Mouse (Mus musculus): Measurements from ENCODE around the gene Golga2.

Gene Golga2

DNA sequence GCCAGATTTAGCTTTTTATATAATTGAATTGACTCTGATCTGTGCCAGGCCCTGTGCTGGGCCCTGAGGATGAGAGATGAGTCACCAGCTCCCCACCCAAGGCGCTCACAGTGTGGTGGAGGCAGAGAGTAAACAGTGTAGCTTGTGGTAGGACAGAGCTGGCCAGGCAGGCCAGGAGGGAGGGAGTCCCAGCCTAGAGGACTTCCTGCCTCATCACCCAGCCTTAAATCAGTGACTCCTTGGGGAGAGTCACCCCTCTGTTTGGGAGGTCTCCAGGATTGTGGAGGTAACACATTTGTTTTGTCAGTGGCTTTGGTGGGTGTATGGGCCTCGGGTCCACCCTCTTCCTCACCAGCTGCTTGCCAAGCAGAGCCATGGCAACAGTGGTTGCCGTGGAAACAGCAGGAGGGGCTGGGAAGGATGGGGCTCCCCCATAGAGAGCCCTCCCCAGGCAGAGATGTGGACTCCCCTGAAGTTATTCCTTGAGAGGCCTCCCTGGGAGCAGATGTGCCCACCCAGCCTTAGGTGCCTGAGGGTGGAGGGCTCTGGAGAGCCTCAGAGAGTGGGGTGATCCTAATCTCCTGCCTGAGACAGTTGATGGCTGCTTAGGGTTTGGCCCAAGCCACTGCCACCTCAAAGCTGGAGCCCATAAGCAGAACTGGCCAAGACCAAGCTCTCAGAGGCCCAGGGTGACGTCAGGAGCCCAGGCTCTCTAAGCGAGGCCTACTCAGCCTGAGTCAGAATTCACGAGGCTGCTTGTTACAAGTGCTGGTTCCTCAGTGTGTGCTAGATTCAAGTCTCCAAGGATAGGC is 55.6 kb downstream of the Golga2 start:
- DNase-seq (ENCODE audit: extremely low spot score, low spot score): no peak

DNA sequence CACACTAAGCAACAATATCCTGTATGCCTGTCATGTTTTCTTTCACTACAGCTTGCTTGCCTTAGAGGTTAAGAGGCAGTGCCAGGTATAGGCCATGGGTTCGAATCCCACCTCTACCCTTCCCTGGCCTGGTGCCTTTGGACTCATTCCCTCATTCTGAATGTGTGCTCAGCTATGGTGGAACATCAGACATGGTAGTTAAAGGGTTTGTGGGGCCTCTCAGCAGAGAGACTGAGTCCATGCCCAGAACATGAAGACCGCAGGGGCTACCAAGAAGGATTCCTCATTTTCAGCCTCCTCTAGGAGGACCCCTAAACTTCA is 56.1 kb downstream of the Golga2 start:
- DNase-seq (ENCODE audit: extremely low spot score, low spot score): no peak

DNA sequence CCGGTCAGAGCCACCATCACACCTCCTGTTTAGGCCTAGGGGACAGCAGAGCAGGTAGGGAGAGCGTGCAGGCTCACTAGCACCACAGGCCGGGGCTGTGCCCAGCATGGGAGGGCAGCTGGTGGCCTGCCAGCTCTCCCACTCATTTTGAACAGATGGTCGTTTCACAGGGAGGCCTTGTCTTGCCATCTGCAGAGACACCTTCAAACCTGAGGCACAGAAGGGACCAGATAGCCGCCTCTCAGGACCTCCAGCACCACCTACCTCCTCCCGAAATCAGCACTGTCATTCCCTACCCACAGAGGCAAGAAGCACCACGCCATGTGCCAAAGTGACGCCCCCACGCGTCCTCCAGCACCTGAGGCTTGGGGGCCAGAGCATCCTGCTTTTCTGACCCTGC is 56.9 kb downstream of the Golga2 start:
- DNase-seq (ENCODE audit: extremely low spot score, low spot score): no peak

DNA sequence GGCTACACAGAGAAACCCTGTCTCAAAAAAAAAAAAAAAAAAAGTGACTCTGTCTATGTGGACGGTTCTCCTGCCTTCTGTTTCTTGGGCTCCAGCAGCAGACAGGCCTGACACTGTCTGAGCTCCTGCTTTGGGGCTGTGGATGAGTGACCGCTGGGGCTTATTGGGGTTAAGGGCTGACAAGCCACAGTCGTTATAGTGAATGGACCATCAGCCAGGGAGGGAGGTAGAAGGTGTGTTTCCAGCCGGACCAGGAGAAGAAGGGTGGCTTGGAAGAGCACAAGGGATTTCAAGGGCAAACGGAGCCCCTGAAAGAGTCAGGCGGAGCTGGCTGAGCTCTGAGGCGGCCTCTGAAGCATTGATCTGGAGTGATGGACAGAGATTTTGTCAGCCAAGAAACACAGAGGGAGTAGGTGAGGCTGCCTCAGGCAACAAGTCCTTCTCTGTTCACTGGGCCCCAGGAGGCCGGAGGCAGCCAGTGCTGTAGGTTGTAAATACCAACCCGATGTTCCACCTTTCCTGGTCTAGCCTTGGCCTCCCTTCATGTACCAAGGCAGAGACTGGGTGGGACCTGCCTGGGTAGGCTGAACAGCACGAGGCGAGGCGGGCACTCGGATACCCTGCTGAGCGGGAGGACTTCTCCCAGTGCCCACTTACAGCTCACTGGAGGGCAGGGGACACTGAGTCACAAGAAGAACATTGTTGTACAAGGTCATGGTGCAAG is 57.6 kb downstream of the Golga2 start:
- DNase-seq (ENCODE audit: extremely low spot score, low spot score): no peak

DNA sequence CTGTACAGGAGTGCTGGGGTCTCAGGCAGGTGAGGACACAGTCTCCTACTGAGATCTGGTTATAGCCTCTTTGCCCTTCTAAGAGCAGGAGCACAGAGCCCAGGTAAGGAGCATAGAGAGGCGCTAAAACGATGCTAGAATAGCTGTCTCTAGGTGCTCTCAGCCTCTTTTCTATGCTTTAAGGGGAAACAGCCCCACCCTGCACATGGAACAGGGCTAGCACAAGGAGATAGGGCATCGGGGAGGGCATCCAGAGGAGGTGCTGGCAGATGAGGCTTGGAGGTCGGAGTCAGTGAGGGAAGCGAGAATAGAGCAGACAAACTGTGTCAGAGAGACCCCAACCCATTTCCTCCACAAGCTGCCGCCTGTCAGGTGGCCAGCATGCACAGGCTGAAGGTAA is 59.8 kb downstream of the Golga2 start:
- no peak for DNase-seq (ENCODE audit: extremely low spot score, low spot score)

DNA sequence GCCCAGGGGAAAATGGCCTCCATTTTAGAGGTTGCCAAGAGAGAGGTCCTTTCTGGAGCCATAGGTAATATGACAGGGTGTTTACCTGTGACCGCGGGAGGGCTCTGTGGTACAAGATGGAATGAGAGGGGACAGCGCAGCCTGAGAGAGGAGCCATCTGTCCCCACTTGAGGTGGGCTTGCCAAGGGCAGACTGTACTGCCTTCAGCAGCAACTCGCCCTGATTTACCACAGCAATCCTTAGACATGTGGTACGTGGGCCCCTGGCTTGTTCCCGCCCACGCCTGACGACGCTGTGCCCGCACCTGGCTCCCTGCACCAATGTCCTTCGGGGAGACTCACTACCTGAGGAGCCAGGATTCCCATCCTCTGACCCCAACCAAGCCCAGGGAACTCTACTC is 61.1 kb downstream of the Golga2 start:
- DNase-seq (ENCODE audit: extremely low spot score, low spot score): no peak

DNA sequence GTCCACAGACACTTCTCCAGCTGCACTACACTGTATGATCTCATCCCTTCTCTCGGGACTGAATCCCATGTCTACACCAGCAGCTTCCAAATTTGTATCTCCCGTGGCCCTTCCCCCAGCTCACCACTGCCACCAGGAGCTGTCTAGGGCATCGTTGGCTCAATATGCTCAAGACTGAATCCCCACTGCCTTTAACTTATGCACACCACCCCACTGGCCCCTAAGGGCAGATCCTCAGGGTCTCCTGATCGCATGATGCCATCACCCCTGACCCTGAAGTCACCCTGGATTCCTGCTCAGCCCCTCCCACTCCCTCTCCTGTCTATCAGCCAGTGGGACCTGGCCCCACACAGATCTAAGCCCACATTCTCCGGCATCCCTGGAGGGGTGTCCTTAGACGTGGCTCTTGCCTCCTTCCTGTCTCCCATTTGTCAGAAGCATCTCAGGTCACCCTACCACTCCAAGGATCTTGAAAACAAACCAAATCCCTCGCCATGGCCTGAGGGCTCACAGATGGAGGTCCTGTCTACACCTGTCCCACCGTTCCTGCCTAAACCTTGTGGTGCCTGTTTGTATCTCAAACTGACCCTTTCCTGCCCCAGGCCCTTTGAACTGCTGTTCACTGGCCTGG is 62.6 kb downstream of the Golga2 start:
- no peak for DNase-seq (ENCODE audit: extremely low spot score, low spot score)

DNA sequence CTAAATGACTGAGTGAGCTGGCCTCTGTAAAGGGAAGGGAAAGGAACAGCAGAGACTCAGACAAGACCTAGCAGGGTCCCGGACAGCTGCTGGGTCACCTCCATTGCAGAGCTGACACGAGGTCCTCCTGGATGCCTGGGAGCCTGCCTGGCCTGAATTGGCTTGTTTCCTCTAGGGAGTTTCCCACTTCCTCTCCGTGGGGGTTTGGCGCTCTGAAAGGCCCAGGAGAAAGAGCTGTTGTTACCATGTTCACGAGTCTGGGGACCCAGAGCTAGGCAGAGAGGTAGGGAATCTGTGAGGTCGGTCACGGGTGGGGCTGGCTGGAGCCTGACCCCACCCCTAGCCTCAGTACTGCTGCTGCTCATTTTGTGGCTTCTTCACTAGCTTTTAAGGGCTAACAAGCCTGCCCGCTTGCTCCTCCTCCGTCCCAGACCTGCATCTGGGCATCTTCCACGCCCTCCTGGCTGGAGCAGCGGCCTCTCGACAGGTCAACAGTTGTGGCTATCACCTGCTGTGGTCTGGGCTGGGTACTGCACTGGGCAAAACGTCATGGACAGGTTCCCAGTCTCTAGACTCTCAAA is 63.4 kb downstream of the Golga2 start:
- DNase-seq (ENCODE audit: extremely low spot score, low spot score): no peak

DNA sequence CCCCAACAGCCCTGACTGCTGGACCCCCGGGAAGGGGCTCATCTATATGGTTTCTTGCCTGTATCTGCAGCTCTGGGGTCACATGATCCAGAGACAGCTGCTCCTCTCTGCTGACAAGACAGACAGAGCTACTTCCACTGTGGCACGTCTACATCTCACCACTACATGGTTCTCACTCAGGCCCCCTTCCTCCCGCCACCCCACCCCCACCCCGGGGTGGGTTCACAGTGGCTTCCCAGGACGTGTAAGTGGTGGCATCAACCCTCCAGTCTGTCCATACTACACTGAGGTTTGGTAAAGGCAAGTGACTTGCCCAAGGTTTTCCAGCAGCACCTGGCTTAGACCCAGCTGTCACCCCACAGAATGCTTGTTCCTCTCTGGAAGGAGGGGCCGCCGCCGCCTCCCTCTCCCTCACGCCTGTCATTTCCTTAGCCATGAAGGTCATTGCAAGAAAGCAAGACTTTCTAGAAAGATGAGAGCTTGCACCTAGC is 64.3 kb downstream of the Golga2 start:
- DNase-seq (ENCODE audit: extremely low spot score, low spot score): no peak

DNA sequence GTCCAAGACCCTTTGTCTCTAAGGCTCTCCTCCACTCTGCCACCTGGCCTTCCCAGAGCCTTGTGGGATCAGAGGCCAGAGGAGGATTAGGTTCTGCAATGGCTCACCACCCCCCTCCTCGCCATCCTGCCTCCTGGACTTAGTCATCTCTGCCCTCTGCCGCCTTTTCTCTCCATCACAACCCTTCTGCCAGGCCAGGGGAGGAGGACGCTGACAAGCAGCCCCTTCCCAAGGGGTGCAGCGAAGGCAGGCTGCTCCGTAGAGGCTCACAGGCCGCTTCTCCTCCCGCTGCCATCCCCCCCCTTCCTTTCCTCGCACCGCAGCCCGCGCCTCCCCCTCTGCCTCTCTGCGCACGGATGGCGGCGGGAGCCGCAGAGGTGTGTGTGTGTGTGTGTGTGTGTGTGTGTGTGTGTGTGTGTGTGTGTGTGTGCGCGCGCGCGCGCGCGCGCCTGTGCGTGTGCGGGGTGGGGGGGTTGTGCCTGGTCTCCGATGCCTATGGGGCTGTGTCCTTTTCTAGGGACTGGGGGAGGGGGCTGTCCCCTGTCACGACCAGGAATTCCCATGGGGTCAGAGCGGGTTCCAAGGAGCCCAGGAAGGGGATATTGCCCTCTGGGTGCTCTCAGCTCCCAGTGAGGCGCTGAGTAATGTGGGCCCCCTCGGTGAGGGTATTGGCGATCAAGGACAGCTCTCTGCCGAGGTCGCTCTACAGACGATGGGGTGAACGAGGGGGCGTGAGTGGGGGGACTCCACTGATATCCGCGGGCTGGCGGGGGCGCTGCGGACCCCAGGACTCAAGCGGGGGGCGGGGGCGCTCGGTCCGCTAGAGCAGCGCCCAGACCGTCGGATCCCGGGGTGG is 65.2 kb downstream of the Golga2 start, which contains the start of gene Ciz1:
TSS of gene Ciz1 (plus strand) at position 177 of the 856 bp plus-strand sequence.
- DNase-seq (ENCODE audit: extremely low spot score, low spot score): peak; percentile 57

DNA sequence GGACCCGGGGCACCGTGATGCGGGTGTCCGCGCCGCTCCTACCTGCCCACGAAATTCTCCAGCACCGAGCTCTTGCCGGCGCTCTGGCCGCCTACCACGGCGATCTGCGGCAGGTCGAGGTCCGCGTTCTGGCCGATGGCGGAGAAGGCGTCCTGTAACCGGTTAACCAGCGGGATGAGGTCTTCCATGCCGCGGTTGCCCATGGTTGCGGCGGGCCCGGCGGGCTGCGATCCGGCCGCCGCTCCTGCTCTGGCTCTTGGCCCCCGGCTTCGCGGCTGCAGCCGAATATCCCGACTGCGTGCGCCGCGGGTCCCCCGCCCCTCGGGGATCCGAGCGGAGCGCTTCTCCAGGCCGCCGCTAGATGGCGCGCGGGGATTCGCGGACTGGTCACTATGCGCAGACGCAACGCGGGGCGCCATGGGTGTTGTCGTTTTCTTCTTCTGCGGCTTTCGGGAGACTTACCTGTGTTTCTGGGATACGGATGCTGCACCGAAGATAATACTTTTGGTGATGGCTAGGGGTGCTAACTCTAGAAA is 65.9 kb downstream of the Golga2 start, which contains the start of gene Dnm1:
TSS of gene Dnm1 (minus strand) at position 332 of the 536 bp plus-strand sequence.
- DNase-seq (ENCODE audit: extremely low spot score, low spot score): peak; percentile 96

DNA sequence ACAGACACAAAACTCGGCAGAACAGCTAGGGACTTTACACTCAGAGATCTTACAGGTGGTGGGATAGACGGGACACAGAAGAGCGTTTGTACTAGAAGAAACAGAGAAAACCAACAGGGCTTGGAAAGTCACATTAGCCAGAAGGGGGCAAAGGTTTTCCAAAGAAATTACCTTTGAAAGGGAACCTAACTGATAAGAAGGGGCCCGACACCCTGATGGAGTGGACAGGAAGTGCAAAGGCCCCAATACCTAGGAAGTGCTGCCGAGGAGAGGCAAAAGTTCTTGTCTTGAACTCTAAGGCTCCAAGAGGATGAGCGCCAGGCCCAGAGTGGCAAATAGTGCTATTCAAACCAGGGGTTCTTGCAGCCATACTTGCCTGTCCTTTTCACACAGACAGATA is 66.7 kb downstream of the Golga2 start:
- DNase-seq (ENCODE audit: extremely low spot score, low spot score): no peak

DNA sequence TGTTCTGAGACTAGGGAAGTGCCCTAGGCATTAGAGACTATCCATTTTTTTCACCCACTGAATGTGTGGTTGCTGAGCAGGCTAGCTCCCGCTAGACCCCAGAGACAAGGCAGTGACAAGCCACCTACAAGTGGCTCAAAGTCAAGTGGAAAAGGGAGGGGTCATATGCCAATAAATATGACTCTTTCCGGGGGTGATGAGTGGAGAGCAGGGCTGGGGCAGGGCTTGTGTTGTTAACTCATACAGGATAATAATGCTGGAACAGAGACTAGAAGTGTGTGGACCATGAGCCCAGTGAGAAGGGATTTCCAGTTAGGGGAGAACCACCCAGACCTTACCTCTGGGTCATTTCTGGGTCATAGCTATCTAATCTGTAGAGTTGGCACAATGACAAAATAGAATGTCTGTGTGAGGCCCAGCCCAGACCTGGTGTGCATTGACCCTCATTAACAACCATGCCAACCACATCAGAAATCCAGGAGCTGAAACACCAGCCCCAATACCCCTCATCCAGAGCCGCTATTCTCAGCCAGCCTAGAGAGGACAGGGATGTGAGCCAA is 67.2 kb downstream of the Golga2 start:
- DNase-seq (ENCODE audit: extremely low spot score, low spot score): no peak

DNA sequence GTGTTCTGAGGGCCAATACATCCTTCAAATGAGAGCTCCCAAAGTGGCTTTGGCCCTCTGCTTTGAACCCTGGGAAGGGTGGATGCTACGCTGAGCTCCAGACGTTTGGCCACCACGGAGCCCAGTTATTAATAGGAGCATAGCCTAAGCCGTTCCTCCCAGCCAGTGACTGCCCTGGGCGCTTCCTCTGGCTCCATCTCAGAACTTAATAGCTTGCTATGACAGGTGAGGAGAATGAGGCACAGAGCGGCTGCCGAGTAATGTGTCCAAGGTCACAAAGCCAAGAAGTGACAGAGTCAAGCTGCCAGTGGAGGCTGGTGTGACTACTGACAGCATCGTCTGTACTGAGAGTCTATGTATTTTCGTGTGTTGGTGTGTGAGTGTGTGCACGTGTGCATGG is 69.0 kb downstream of the Golga2 start:
- no peak for DNase-seq (ENCODE audit: extremely low spot score, low spot score)

All from neural tube, embryonic 10.5 days (tissue).